Mouse (Mus musculus): ENCODE results near the gene Mtf1.

- TF ChIP-seq CTCF (conservative IDR thresholded peaks at IDR 0.05; ENCODE audit: insufficient read depth, insufficient read length, low read depth, low read length) (no peak), POLR2A (IDR thresholded peaks at IDR 0.05; ENCODE audit: low read depth, low read length) (no peak)
These were observed 7.4 kb downstream of the Mtf1 start for GRCm38 (mm10) chr4:124809136-124809883.
